Mouse (Mus musculus): ENCODE measurements around the gene Tspan11. TPM values are rescaled to one million over a fixed set of nuclear protein-coding genes. Genes with fewer than 3 reads are reported as not detected.
A peak's percentile ranks its signal among the peaks of the same experiment; 100 is the strongest.

The Tspan11 gene
- polyA plus RNA-seq, 1 experiment from 2014 or later, result 7.6 TPM

- Histone ChIP-seq H3K4me3 (replicated peaks) (peak overlapping the region; percentile 55), H3K9ac (no peak overlapping the region), H3K27ac (no peak overlapping the region), H3K36me3 (no peaks in the 10 kb centered on the region), H3K27me3 (peaks cover 3% of the 10 kb centered on the region; the same call in 1 of the 2 replicates), H3K4me1 (peaks cover 31% of the 10 kb centered on the region), H3K9me3 (replicated peaks) (no peaks in the 10 kb centered on the region), H3K4me2 (peak overlapping the region; percentile 98)
- no peak for ATAC-seq (replicated peaks; ENCODE audit: low FRiP score)
- 72% methylated on average over 3 of the region's 3 CpGs for WGBS
These were observed 1.2 kb downstream of the Tspan11 start for GRCm38 (mm10) chr6:127888581-127888980.

- no peak overlapping the region for H3K27ac ChIP-seq
- H3K27me3 ChIP-seq, result peaks cover 3% of the 10 kb centered on the region; the same call in 1 of the 2 replicates
- H3K36me3 ChIP-seq, result no peaks in the 10 kb centered on the region
- no peaks in the 10 kb centered on the region for H3K9me3 ChIP-seq (replicated peaks)
- peaks cover 9% of the 10 kb centered on the region for H3K4me1 ChIP-seq
- no peak overlapping the region for H3K4me3 ChIP-seq (replicated peaks)
- no peak overlapping the region for H3K4me2 ChIP-seq
- no peak overlapping the region for H3K9ac ChIP-seq
- ATAC-seq (replicated peaks; ENCODE audit: low FRiP score), result no peak
- WGBS, result 44% methylated on average over 6 of the region's 6 CpGs
These were observed 6.2 kb downstream of the Tspan11 start for GRCm38 (mm10) chr6:127893611-127894010.

- Histone ChIP-seq H3K4me1 (peaks cover 4% of the 10 kb centered on the region; the same call in 1 of the 2 replicates), H3K27ac (no peak overlapping the region), H3K9me3 (replicated peaks) (no peaks in the 10 kb centered on the region), H3K36me3 (no peaks in the 10 kb centered on the region), H3K9ac (no peak overlapping the region), H3K27me3 (peaks cover 3% of the 10 kb centered on the region; the same call in 1 of the 2 replicates), H3K4me2 (no peak overlapping the region), H3K4me3 (replicated peaks) (no peak overlapping the region)
- WGBS, result 42% methylated on average over 6 of the region's 6 CpGs
- no peak for ATAC-seq (replicated peaks; ENCODE audit: low FRiP score)
These were observed 7.6 kb downstream of the Tspan11 start for GRCm38 (mm10) chr6:127894999-127895398.

- Histone ChIP-seq H3K9ac (no peak overlapping the region), H3K4me1 (0 out of 2 replicates have a peak, but pooled peaks cover 3% of the 10 kb centered on the region), H3K9me3 (replicated peaks) (no peaks in the 10 kb centered on the region), H3K27me3 (peaks cover 3% of the 10 kb centered on the region; the same call in 1 of the 2 replicates), H3K4me3 (replicated peaks) (no peak overlapping the region), H3K36me3 (no peaks in the 10 kb centered on the region), H3K27ac (no peak overlapping the region), H3K4me2 (no peak overlapping the region)
- ATAC-seq (replicated peaks; ENCODE audit: low FRiP score), result no peak
- WGBS, result 85% methylated on average over 3 of the region's 3 CpGs
These were observed 9.0 kb downstream of the Tspan11 start for GRCm38 (mm10) chr6:127896425-127896824.

- no peaks in the 10 kb centered on the region; the same call in 1 of the 2 replicates for H3K27me3 ChIP-seq
- ATAC-seq (replicated peaks; ENCODE audit: low FRiP score), result no peak
- 0 out of 2 replicates have a peak, but pooled peaks cover 3% of the 10 kb centered on the region for H3K4me1 ChIP-seq
- no peak overlapping the region for H3K27ac ChIP-seq
- H3K9ac ChIP-seq, result no peak overlapping the region
- WGBS, result 92% methylated on average over 3 of the region's 3 CpGs
- no peak overlapping the region for H3K4me2 ChIP-seq
- H3K9me3 ChIP-seq (replicated peaks), result no peaks in the 10 kb centered on the region
- H3K36me3 ChIP-seq, result no peaks in the 10 kb centered on the region
- no peak overlapping the region for H3K4me3 ChIP-seq (replicated peaks)
These were observed 10.0 kb downstream of the Tspan11 start for GRCm38 (mm10) chr6:127897342-127897741.

- no peak for ATAC-seq (replicated peaks; ENCODE audit: low FRiP score)
- no peaks in the 10 kb centered on the region for H3K27me3 ChIP-seq
- H3K9ac ChIP-seq, result no peak overlapping the region
- WGBS, result 85% methylated on average over 6 of the region's 6 CpGs
- H3K9me3 ChIP-seq (replicated peaks), result no peaks in the 10 kb centered on the region
- no peak overlapping the region for H3K27ac ChIP-seq
- no peak overlapping the region for H3K4me3 ChIP-seq (replicated peaks)
- H3K4me2 ChIP-seq, result no peak overlapping the region
- H3K36me3 ChIP-seq, result no peaks in the 10 kb centered on the region
- H3K4me1 ChIP-seq, result 0 out of 2 replicates have a peak, but pooled peaks cover 3% of the 10 kb centered on the region
These were observed 12.7 kb downstream of the Tspan11 start for GRCm38 (mm10) chr6:127900062-127900461.

- ATAC-seq (replicated peaks; ENCODE audit: low FRiP score), result no peak
- Histone ChIP-seq H3K27me3 (no peaks in the 10 kb centered on the region), H3K27ac (no peak overlapping the region), H3K9me3 (replicated peaks) (no peaks in the 10 kb centered on the region), H3K9ac (no peak overlapping the region), H3K4me3 (replicated peaks) (no peak overlapping the region), H3K4me1 (0 out of 2 replicates have a peak, but pooled peaks cover 3% of the 10 kb centered on the region), H3K36me3 (no peaks in the 10 kb centered on the region), H3K4me2 (no peak overlapping the region)
- 82% methylated on average over 3 of the region's 3 CpGs for WGBS
These were observed 13.9 kb downstream of the Tspan11 start for GRCm38 (mm10) chr6:127901261-127901660.

GRCm38 (mm10) chr6:127901669-127902068, 14.3 kb downstream of the Tspan11 start:
- Histone ChIP-seq H3K9ac (no peak overlapping the region), H3K4me3 (replicated peaks) (no peak overlapping the region), H3K9me3 (replicated peaks) (no peaks in the 10 kb centered on the region), H3K27ac (no peak overlapping the region), H3K4me2 (no peak overlapping the region), H3K4me1 (0 out of 2 replicates have a peak, but pooled peaks cover 3% of the 10 kb centered on the region), H3K27me3 (no peaks in the 10 kb centered on the region), H3K36me3 (no peaks in the 10 kb centered on the region)
- 82% methylated on average over 5 of the region's 5 CpGs for WGBS
- ATAC-seq (replicated peaks; ENCODE audit: low FRiP score), result no peak

- Histone ChIP-seq H3K27me3 (no peaks in the 10 kb centered on the region), H3K4me1 (0 out of 2 replicates have a peak, but pooled peaks cover 3% of the 10 kb centered on the region), H3K4me2 (no peak overlapping the region), H3K4me3 (replicated peaks) (no peak overlapping the region), H3K36me3 (no peaks in the 10 kb centered on the region), H3K9ac (no peak overlapping the region), H3K27ac (no peak overlapping the region), H3K9me3 (replicated peaks) (no peaks in the 10 kb centered on the region)
- ATAC-seq (replicated peaks; ENCODE audit: low FRiP score), result no peak
- 85% methylated on average over 8 of the region's 8 CpGs for WGBS
These were observed 15.2 kb downstream of the Tspan11 start for GRCm38 (mm10) chr6:127902559-127902958.

GRCm38 (mm10) chr6:127910638-127911037, 23.2 kb downstream of the Tspan11 start:
- no peak overlapping the region for H3K27ac ChIP-seq
- H3K4me3 ChIP-seq (replicated peaks), result no peak overlapping the region
- H3K4me1 ChIP-seq, result no peaks in the 10 kb centered on the region
- no peaks in the 10 kb centered on the region for H3K9me3 ChIP-seq (replicated peaks)
- no peak for ATAC-seq (replicated peaks; ENCODE audit: low FRiP score)
- no peak overlapping the region for H3K4me2 ChIP-seq
- WGBS, result 78% methylated on average over 4 of the region's 4 CpGs
- H3K9ac ChIP-seq, result no peak overlapping the region
- no peaks in the 10 kb centered on the region for H3K27me3 ChIP-seq
- no peaks in the 10 kb centered on the region for H3K36me3 ChIP-seq

GRCm38 (mm10) chr6:127911687-127912086, 24.3 kb downstream of the Tspan11 start:
- Histone ChIP-seq H3K27ac (no peak overlapping the region), H3K4me3 (replicated peaks) (no peak overlapping the region), H3K36me3 (no peaks in the 10 kb centered on the region), H3K27me3 (no peaks in the 10 kb centered on the region), H3K9ac (no peak overlapping the region), H3K4me1 (0 out of 2 replicates have a peak, but pooled peaks cover under 1% of the 10 kb centered on the region), H3K9me3 (replicated peaks) (peaks cover 6% of the 10 kb centered on the region), H3K4me2 (no peak overlapping the region)
- ATAC-seq (replicated peaks; ENCODE audit: low FRiP score), result no peak
- 78% methylated on average over 4 of the region's 4 CpGs for WGBS

GRCm38 (mm10) chr6:127912938-127913337, 25.5 kb downstream of the Tspan11 start:
- H3K4me3 ChIP-seq (replicated peaks), result no peak overlapping the region
- H3K4me1 ChIP-seq, result 0 out of 2 replicates have a peak, but pooled peaks cover 6% of the 10 kb centered on the region
- no peak for ATAC-seq (replicated peaks; ENCODE audit: low FRiP score)
- H3K27me3 ChIP-seq, result no peaks in the 10 kb centered on the region
- H3K27ac ChIP-seq, result no peak overlapping the region
- no peaks in the 10 kb centered on the region for H3K36me3 ChIP-seq
- H3K9ac ChIP-seq, result no peak overlapping the region
- WGBS, result 98% methylated on average over 3 of the region's 3 CpGs
- H3K9me3 ChIP-seq (replicated peaks), result peaks cover 6% of the 10 kb centered on the region
- no peak overlapping the region for H3K4me2 ChIP-seq

GRCm38 (mm10) chr6:127916993-127917392, 29.6 kb downstream of the Tspan11 start:
- Histone ChIP-seq H3K4me3 (replicated peaks) (no peak overlapping the region), H3K9me3 (replicated peaks) (peaks cover 6% of the 10 kb centered on the region), H3K36me3 (no peaks in the 10 kb centered on the region), H3K27ac (no peak overlapping the region), H3K9ac (no peak overlapping the region), H3K4me2 (no peak overlapping the region), H3K4me1 (peaks cover 11% of the 10 kb centered on the region; the same call in 1 of the 2 replicates), H3K27me3 (no peaks in the 10 kb centered on the region)
- no peak for ATAC-seq (replicated peaks; ENCODE audit: low FRiP score)
- 49% methylated on average over 3 of the region's 3 CpGs for WGBS

Data from kidney, embryonic 15.5 days (tissue).